Mouse (Mus musculus): ENCODE measurements around the gene Prrc2a. TPM values are rescaled to one million over a fixed set of nuclear protein-coding genes. Genes with fewer than 3 reads are reported as not detected.

The Prrc2a gene
- polyA plus RNA-seq, 1 experiment from 2014 or later = 161 TPM

DNA sequence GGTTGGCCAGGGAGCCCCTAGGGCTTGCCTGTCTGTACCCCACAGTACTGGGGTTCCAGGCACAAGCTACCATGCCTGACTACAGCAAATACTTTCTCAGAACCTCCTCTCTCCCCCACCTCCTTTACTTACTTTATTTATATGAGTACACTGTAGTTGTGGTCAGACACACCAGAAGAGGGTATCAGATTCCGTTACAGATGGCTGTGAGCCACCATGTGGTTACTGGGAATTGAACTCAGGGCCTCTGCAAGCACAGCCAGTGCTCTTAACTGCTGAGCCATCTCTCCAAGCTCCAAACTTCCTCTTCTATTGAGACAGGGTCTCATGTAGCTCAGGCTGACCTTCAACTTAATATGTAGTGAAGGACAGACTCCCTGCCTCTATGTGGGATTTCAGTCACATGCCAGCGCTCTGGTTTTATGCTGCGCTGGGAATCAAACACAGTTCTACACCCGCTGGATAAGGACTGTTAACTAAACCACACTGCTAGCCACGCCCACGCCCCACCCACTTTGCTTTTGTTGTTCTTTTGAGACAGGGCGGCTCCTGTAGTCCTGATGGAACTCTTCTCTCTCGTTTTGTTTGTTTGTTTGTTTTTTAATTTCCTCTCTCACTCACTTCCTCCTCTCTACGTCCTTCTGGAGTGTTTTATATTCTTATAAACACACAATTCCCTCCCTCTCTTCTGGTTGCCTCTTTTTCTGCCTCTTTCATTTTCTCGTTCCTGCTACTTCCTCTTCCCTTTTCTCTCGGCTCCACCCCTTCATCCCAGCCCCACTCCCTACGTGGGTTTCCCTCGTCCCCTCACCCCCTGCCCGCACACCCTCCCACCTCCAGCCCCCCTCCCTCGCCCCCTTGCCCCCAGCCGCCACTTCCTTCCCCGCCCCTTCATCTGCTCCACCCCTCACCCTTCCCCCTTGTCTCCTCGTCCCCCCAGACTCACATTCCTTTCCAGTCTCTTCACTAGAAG lies 21.2 kb upstream of the Prrc2a start:
- DNase-seq (ENCODE audit: low spot score) = peak; percentile 86
- Histone ChIP-seq H3K27me3 (ENCODE audit: insufficient read depth, poor library complexity, severe bottlenecking) (no peaks in the 10 kb centered on the region), H3K4me3 (peak overlapping the region; percentile 66), H3K27ac (peak overlapping the region; percentile 83), H3K9me3 (no peaks in the 10 kb centered on the region), H3K4me1 (peaks cover 17% of the 10 kb centered on the region), H3K36me3 (no peaks in the 10 kb centered on the region)
- 3% methylated on average over 18 of the region's 18 CpGs for WGBS

DNA sequence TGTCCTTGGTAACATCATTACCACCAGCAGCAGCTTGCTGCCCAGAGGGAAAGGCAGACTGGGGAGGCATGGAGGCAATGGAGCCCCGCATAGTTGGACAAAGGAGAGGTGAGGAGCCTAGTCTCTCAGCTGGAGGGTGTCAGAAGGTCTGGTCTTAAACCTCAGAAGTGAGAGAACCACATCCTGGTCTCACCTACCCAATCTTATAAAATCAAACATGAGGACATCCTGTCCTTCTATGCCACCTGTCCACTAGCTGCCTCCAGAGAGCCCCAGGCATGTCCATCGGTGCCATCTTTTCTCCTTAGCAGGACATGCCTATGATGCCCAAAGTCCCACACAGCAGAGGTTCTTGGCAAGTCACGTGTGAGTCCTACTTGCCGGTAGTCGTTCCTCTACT lies 15.4 kb upstream of the Prrc2a start:
- Histone ChIP-seq H3K4me3 (no peak overlapping the region), H3K27ac (no peak overlapping the region), H3K4me1 (0 out of 2 replicates have a peak, but pooled peaks cover 2% of the 10 kb centered on the region), H3K27me3 (ENCODE audit: insufficient read depth, poor library complexity, severe bottlenecking) (no peaks in the 10 kb centered on the region), H3K9me3 (no peaks in the 10 kb centered on the region), H3K36me3 (no peaks in the 10 kb centered on the region)
- WGBS = 79% methylated on average over 5 of the region's 5 CpGs
- DNase-seq (ENCODE audit: low spot score) = no peak

DNA sequence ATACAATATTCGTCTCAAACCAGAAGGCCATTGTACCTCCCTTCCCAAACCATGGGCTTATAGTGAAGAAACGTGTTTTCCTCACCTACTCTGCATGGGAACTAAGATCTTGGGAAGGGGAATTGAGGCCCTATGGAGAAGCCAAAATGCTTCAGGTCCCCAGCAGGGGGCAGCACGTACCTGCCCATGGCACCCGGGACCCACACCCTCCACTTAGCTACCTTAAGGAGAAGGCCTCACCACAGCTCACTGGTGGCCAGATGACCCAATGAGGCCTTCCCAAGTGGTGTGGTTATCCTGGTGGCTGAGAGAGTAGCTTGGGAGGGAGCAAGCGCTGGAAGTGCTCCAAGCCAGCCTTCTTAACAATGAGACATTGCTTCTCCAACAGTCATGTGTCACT lies 13.8 kb upstream of the Prrc2a start:
- WGBS = 10% methylated on average over 5 of the region's 5 CpGs
- Histone ChIP-seq H3K36me3 (no peaks in the 10 kb centered on the region), H3K27ac (no peak overlapping the region), H3K4me1 (0 out of 2 replicates have a peak, but pooled peaks cover 2% of the 10 kb centered on the region), H3K4me3 (no peak overlapping the region), H3K27me3 (ENCODE audit: insufficient read depth, poor library complexity, severe bottlenecking) (no peaks in the 10 kb centered on the region), H3K9me3 (no peaks in the 10 kb centered on the region)
- DNase-seq (ENCODE audit: low spot score) = peak; percentile 89

DNA sequence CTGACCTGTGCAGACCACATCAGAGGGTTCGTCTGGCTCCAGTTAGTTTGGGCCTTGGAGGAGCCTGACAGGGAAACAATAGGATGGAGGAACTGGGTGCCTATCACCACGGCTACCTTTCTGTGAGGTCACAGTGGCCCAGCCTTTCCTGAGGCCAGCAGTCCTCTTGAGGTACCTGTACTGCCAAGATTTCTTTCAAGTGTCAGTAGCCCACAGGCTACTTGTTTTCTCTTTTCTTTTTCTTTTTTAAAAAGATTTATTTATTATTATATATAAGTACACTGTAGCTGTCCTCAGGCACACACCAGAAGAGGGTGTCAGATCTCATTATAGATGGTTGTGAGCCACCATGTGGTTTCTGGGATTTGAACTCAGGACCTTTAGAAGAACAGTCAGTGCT lies 11.3 kb upstream of the Prrc2a start, which contains the start of gene Aif1:
Gene Aif1 (minus strand): TSS at position 101 of the 400 bp plus-strand sequence.
- Histone ChIP-seq H3K36me3 (no peaks in the 10 kb centered on the region), H3K27ac (no peak within 1 kb of the TSS), H3K9me3 (no peaks in the 10 kb centered on the region), H3K27me3 (ENCODE audit: insufficient read depth, poor library complexity, severe bottlenecking) (peaks cover 15% of the 10 kb centered on the region; the same call in 1 of the 2 replicates), H3K4me1 (0 out of 2 replicates have a peak, but pooled peaks cover 2% of the 10 kb centered on the region), H3K4me3 (no peak within 1 kb of the TSS)
- WGBS = 55% methylated on average over 2 of the region's 2 CpGs
- no peak for DNase-seq (ENCODE audit: low spot score)

DNA sequence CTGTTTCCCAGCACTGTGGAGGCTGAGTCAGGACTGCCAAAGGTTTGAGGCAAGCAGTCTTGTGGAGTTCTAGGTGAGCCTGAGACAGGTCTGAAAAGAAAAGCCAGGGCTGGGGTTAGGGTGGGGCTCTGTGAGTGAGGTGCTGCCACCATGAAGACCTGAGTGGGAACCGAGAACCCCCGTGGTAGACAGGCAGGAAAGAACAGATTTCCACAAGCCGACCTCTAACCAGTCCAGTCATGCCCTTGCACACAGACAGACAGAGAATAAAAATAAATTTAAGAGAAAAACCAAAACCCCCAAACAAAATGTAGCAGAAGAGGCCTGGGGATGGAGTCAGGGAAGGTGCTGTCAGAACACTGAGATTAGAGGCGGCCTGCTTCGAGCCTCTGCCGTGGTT lies 10.7 kb upstream of the Prrc2a start:
- no peak overlapping the region for H3K27ac ChIP-seq
- peaks cover 15% of the 10 kb centered on the region; the same call in 1 of the 2 replicates for H3K27me3 ChIP-seq (ENCODE audit: insufficient read depth, poor library complexity, severe bottlenecking)
- DNase-seq (ENCODE audit: low spot score) = no peak
- WGBS = 79% methylated on average over 6 of the region's 6 CpGs
- H3K36me3 ChIP-seq = no peaks in the 10 kb centered on the region
- H3K4me3 ChIP-seq = no peak overlapping the region
- no peaks in the 10 kb centered on the region for H3K9me3 ChIP-seq
- 0 out of 2 replicates have a peak, but pooled peaks cover 2% of the 10 kb centered on the region for H3K4me1 ChIP-seq

DNA sequence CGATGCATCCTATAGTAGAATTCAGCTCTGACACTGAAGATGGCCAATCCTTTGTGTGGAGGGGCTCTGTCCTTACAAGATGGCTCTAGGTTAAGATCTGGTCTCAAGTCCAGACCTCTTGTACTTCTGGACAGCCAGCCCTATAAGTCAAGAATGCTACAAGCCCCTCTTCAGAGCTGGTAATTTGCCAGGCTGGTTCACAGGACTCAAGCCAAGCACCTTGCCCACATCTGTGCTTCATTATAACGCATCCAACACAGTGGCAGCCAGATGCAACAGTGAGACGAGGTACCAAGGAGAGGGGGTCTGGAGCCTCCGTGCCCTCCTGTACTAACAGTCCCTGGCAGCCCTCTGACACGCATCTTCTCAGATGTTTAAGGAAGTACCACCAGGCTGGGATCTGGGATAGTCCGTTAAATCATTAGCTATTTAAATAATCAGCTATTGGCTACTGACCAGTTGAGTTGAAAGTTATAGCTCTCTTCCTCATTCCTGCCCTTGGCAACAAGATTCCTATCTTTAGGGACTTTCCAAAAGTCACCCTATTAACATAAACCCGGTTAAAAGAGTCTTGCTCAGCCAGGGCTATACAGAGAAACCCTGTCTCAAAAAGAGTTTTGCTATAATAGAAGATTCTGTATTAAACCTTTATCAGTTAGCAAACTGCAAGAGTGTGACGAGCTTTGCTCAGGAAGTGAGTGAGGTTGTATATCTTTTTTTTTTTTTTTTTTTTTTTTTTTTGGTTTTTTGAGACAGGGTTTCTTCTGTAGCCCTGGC lies 9.7 kb upstream of the Prrc2a start:
- WGBS = 70% methylated on average over 8 of the region's 8 CpGs
- H3K9me3 ChIP-seq = no peaks in the 10 kb centered on the region
- H3K4me3 ChIP-seq = no peak overlapping the region
- 0 out of 2 replicates have a peak, but pooled peaks cover 2% of the 10 kb centered on the region for H3K4me1 ChIP-seq
- no peaks in the 10 kb centered on the region for H3K36me3 ChIP-seq
- peaks cover 15% of the 10 kb centered on the region; the same call in 1 of the 2 replicates for H3K27me3 ChIP-seq (ENCODE audit: insufficient read depth, poor library complexity, severe bottlenecking)
- no peak overlapping the region for H3K27ac ChIP-seq
- DNase-seq (ENCODE audit: low spot score) = no peak

DNA sequence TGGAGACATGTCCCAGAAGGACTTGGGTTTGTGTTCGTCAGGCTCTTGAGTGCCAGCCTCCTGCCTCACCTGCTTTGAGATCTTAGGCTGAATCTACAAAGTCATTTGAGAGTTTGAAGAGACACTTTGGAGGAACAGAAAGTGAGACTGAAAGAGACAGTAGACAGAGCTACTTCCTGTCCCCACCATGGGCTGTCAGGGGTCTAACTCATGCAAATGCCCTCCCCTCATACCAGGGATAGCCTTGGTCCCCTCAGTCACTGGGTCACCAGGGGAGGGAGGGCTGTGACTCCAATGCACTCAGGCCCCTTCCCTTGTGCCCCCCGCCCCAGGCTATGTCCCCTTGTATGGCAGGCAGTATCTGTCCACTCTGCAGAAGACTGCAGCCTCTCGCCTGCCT lies 8.6 kb upstream of the Prrc2a start:
- H3K9me3 ChIP-seq = no peaks in the 10 kb centered on the region
- DNase-seq (ENCODE audit: low spot score) = no peak
- no peaks in the 10 kb centered on the region for H3K36me3 ChIP-seq
- H3K4me1 ChIP-seq = no peaks in the 10 kb centered on the region
- 68% methylated on average over 3 of the region's 3 CpGs for WGBS
- H3K27ac ChIP-seq = no peak overlapping the region
- no peak overlapping the region for H3K4me3 ChIP-seq
- peaks cover 15% of the 10 kb centered on the region; the same call in 1 of the 2 replicates for H3K27me3 ChIP-seq (ENCODE audit: insufficient read depth, poor library complexity, severe bottlenecking)

DNA sequence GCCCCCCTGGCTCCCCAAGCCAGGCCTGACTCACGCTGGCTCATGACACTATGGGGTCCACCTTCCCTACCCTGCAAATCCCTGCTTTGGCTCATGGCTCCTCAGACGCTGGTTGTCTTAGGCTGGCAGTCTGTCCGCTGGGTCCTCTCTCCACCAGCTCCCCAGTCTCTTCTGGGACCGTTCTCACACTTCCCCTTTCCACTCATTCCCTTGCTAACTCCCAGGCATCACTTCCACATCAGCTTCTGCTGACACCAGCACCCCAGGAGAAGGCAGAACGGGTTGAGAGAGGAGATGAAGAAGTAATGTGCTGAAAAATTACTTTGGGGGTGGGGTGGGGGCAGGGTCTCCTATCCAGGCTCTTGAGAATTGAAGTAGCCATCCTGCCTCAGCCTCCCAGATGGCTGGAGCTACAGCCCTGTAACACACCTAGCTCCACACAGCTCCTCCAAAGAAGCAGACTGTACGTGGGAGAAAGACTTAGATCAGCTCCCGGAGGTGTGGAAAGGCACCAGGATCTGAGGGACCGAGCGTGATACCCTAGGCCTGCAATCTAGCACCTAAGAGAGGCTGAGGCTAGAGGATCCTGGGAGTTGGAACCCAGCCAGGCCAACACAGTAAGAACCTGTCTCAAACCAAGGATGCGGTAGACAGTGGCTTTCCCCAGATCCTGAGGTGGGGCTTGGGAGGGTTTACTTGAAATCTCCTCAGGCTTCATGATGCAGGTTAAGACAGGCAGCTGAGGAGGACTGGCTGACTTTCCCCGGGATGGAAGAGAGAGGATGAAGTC lies 7.9 kb upstream of the Prrc2a start:
- Histone ChIP-seq H3K4me1 (no peaks in the 10 kb centered on the region), H3K36me3 (no peaks in the 10 kb centered on the region), H3K27me3 (ENCODE audit: insufficient read depth, poor library complexity, severe bottlenecking) (peaks cover 15% of the 10 kb centered on the region; the same call in 1 of the 2 replicates), H3K4me3 (no peak overlapping the region), H3K9me3 (no peaks in the 10 kb centered on the region), H3K27ac (no peak overlapping the region)
- no peak for DNase-seq (ENCODE audit: low spot score)
- 64% methylated on average over 11 of the region's 11 CpGs for WGBS

DNA sequence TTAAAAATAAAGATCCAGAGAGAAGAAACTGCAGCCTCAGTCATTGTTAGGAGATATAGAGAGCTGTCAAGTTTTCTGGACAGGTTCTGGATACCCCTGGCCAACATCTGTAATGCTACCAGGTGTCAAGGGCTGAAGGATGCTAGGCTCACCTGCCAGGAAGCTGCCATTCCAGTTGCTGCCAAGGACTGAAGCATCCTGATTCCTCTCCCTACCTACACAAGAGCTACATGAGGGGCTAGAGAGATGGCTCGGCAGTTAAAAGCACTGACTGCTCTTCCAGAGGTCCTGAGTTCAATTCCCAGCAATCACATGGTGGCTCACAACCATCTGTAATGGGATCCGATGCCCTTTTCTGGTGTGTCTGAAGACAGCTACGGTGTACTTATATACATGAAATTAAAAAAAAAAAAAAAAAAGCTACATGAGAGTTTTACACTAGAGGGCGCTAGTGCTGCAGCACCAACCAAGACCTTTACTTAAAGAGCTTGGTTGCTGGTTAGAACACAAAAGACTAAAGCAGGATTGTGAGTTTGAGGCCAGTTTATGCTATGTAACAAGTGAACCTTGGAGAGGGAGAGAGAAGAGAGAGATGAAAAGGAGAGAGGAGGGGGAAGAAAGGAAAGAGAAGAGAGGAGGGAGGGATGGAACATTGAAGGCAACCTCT lies 4.0 kb upstream of the Prrc2a start:
- Histone ChIP-seq H3K9me3 (no peaks in the 10 kb centered on the region), H3K27ac (no peak overlapping the region), H3K4me3 (no peak overlapping the region), H3K36me3 (no peaks in the 10 kb centered on the region), H3K4me1 (peaks cover 9% of the 10 kb centered on the region; the same call in 1 of the 2 replicates), H3K27me3 (ENCODE audit: insufficient read depth, poor library complexity, severe bottlenecking) (peaks cover 15% of the 10 kb centered on the region; the same call in 1 of the 2 replicates)
- no peak for DNase-seq (ENCODE audit: low spot score)
- 22% methylated on average over 4 of the region's 4 CpGs for WGBS

DNA sequence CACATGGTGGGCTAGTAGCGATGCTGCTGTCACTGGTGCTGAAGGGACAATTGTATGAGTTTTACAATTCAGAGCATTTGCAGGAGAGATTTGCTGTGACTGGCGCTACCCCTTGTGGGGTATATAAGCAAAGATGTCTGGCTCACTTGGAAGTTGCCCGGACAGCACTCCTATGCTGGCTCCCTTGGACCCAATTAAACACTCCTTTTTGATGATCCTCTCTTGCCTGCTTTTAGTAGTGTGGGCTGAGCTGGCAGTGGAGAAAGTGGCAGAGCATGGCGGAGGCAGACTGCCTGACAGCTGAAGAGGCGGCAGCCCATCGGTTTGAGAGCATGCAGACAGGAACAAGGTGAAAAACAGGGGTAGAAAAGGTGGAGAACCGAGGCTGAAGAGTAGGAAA lies 3.1 kb upstream of the Prrc2a start:
- DNase-seq (ENCODE audit: low spot score) = no peak
- no peak overlapping the region for H3K4me3 ChIP-seq
- H3K4me1 ChIP-seq = peaks cover 17% of the 10 kb centered on the region
- H3K9me3 ChIP-seq = no peaks in the 10 kb centered on the region
- H3K27ac ChIP-seq = no peak overlapping the region
- 86% methylated on average over 7 of the region's 7 CpGs for WGBS
- peaks cover 11% of the 10 kb centered on the region; the same call in 1 of the 2 replicates for H3K27me3 ChIP-seq (ENCODE audit: insufficient read depth, poor library complexity, severe bottlenecking)
- peaks cover under 1% of the 10 kb centered on the region; the same call in 1 of the 2 replicates for H3K36me3 ChIP-seq

DNA sequence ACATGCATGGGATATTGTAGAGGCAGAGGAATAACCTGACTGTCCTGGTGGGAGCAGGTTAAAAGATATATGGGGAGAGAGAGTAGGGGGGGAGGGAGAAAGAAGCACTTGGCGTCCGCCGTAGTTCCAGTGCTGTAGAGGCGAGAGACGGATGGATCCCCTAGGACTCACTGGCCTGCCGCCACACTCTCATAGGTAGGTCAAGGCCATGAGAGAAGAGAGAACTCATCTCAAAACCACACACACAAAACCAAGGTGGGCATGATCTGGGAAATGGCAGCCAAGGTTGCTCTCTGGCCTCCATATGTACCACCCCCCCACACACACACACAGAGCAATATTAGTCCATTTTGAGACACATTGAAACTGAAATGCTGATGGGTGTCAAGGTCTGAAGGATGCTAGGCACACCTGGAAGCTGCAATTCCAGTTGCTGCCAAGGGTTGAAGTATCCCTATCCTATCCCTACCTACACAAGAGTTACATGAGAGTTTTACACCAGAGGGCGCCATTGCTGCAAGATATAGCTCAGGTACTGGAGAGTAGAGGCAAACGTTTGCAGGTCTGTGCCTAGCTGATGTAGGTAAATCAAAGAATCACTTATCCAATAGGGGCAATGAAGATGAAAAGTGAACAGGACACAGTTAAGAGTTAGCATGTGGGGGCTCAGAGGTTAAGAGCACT lies 1.8 kb upstream of the Prrc2a start:
- WGBS = 71% methylated on average over 8 of the region's 8 CpGs
- H3K4me3 ChIP-seq = no peak overlapping the region
- no peaks in the 10 kb centered on the region for H3K9me3 ChIP-seq
- peak overlapping the region; percentile 100 for H3K27ac ChIP-seq
- peaks cover 26% of the 10 kb centered on the region for H3K4me1 ChIP-seq
- H3K36me3 ChIP-seq = peaks cover 13% of the 10 kb centered on the region
- no peaks in the 10 kb centered on the region for H3K27me3 ChIP-seq (ENCODE audit: insufficient read depth, poor library complexity, severe bottlenecking)
- DNase-seq (ENCODE audit: low spot score) = no peak

All from heart, embryonic 10.5 days (tissue).